Mouse (Mus musculus): ENCODE measurements at regions not wholly inside any gene's neighbourhood (a gene's known extent, or its start where the extent isn't known, plus 50 kb on each side); places are given as distances from the start of the nearest gene placed in this dataset.

DNA sequence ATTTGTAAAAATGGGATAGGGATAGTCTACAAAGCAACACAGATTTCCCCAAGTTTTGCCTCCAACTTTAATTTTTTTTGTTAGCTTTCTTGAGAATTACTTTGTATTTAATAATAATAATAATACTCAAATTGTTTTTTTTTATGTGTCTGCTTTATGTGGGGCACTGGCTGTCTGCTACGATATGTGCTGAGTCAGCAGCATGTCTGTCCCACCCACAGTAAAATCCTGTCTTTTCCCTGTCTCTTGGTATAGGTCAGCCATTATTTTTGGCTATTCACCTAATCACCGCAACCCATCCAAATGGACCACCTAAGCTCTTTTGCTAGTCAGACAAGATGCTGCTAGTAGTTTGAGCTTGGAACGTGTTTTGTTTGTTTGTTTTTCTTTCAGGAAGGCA lies 473.0 kb downstream of the Hs3st4 start:
- Histone ChIP-seq H3K27me3 (replicated peaks) (no peaks in the 10 kb centered on the region), H3K36me3 (no peaks in the 10 kb centered on the region), H3K9me3 (no peaks in the 10 kb centered on the region), H3K4me3 (replicated peaks) (no peak overlapping the region), H3K27ac (no peak overlapping the region), H3K9ac (no peak overlapping the region), H3K4me2 (no peak overlapping the region), H3K4me1 (no peaks in the 10 kb centered on the region)
- no peak for ATAC-seq (ENCODE audit: insufficient read depth, low FRiP score, low read depth)
- 64% methylated on average over 3 of the region's 3 CpGs for WGBS

DNA sequence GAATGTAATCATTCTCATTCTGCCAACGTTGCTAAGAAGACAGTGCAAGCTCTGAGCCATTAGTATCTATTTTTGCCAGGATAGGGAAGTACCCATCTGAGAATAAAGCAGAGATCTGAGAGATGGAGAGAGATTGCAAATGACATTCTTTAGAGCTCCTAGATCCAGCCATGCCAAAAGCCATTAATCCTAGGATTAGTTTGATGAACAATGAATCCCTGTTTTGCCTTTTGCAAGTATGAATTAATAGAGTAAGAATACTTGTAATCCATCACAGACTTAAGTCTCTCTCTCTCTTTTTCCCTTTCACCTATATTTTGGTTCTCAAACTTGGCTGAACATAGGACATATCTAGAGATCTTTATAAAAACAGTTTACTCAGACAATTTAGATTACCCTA lies 504.7 kb downstream of the Hs3st4 start:
- no peaks in the 10 kb centered on the region for H3K4me1 ChIP-seq

DNA sequence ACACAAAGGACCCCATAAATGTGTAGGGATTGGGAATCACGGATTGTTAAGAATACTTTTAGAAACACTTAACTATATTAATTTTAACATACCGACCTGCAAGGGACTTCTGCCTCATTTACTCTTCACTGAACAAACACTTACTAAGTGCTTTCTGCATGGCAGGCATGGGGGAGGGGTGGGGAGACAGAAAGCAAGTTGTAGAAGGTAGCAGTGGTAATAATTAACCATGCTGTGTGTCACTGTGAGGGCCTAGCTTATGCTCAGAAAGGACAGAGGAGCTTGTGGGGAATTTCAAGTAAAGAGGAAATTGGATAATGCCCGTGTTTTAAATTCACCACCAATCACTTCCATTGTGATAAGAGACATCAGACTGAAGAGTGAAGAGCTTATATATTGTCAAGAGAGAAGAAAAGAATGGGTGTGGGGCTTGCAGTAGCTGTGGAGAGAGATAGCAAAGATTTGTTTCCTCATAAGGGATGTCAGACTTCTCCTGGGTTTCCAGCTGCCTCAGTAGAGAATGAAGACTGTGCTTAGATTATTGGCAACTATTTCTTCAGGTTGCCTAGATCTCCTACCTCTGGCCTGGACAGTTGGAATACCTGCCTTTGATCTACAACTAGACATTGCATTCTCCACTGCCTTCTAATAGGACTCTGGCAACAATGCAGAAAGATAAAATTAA lies 508.6 kb downstream of the Hs3st4 start:
- no peak overlapping the region for H3K9ac ChIP-seq
- H3K36me3 ChIP-seq: no peaks in the 10 kb centered on the region
- no peaks in the 10 kb centered on the region for H3K4me1 ChIP-seq
- no peak overlapping the region for H3K4me3 ChIP-seq (replicated peaks)
- H3K27me3 ChIP-seq (replicated peaks): no peaks in the 10 kb centered on the region
- no peak overlapping the region for H3K4me2 ChIP-seq
- no peak overlapping the region for H3K27ac ChIP-seq
- no peaks in the 10 kb centered on the region for H3K9me3 ChIP-seq
- WGBS: 39% methylated on average over 3 of the region's 3 CpGs
- ATAC-seq (ENCODE audit: insufficient read depth, low FRiP score, low read depth): peak; percentile 87

More for the DNA sequence above, 504.7 kb downstream of the Hs3st4 start:
- ATAC-seq (ENCODE audit: insufficient read depth, low FRiP score, low read depth): no peak
- Histone ChIP-seq H3K9me3 (no peaks in the 10 kb centered on the region), H3K27ac (no peak overlapping the region), H3K36me3 (no peaks in the 10 kb centered on the region), H3K4me2 (no peak overlapping the region), H3K4me3 (replicated peaks) (no peak overlapping the region), H3K9ac (no peak overlapping the region), H3K27me3 (replicated peaks) (no peaks in the 10 kb centered on the region)
- 57% methylated on average over 1 of the region's 1 CpGs for WGBS

DNA sequence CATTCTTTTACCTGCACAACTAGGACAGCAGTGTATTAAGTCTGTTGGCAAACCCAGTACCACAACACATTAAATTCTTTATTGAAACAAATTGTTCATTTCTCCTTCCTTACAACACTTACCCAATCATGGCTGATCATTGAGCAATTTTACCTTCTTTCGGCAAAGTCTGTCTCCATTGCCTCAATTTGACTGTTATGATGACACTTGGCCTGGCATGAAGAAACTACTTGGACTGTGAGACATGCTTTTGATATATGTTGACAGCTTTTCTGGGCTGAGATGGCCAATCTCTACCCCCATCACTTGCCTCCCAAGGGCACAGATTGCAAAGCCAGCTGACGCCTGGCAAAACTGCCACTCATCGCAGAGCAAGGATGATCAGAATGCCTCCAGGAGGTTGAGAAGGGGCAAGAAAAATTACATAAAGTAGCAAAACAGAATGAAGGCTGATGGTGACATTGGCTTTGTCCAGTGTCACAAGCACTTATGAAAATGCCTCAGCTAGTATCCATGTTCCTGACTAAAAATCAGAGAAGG lies 509.3 kb downstream of the Hs3st4 start:
- H3K36me3 ChIP-seq: no peaks in the 10 kb centered on the region

DNA sequence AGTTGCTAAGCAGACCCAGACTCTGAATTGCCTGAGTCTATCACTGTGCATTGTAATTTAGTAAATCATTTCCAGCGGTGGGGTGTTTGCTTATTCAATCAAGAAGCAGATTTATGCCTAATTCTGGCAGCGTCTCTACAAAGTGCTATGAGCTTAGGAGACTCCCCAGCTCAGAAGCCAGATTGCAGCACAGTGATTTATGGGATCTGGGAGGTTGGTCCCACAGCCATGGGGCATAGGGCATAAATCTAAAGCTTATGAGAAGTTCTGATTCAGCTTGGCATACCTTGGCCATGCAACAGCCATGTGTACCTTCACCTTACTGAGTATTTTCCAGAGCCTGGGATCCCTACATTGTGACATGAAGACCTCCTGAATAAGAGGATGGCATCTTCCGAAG lies 518.0 kb downstream of the Hs3st4 start:
- Histone ChIP-seq H3K4me1 (no peaks in the 10 kb centered on the region), H3K27ac (no peak overlapping the region), H3K9ac (no peak overlapping the region), H3K27me3 (replicated peaks) (no peaks in the 10 kb centered on the region), H3K4me3 (replicated peaks) (no peak overlapping the region), H3K9me3 (no peaks in the 10 kb centered on the region), H3K4me2 (no peak overlapping the region), H3K36me3 (no peaks in the 10 kb centered on the region)
- 46% methylated on average over 3 of the region's 3 CpGs for WGBS
- no peak for ATAC-seq (ENCODE audit: insufficient read depth, low FRiP score, low read depth)

More for the DNA sequence above, 509.3 kb downstream of the Hs3st4 start:
- Histone ChIP-seq H3K4me1 (no peaks in the 10 kb centered on the region), H3K9me3 (no peaks in the 10 kb centered on the region), H3K4me2 (no peak overlapping the region), H3K9ac (no peak overlapping the region), H3K4me3 (replicated peaks) (no peak overlapping the region), H3K27ac (no peak overlapping the region), H3K27me3 (replicated peaks) (no peaks in the 10 kb centered on the region)
- 94% methylated on average over 3 of the region's 3 CpGs for WGBS
- no peak for ATAC-seq (ENCODE audit: insufficient read depth, low FRiP score, low read depth)

DNA sequence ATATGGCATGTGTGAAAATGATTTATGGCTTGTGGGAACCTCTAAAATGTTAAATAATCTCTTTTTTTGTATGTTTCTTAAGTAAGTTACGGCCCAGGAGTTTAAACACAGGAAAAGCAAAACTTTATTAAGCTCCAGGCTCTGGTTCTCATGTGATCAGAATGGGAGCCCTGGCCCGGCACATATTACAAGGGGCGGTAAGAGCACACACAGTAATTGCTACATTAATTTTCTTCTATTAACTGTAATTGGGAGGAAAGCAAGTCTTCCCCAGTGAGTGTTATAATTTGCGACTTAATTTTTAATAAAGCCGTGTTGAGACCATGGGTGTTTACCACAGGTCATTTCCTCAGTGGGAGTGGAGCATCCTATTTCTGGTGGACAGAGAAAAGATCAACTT lies 520.1 kb downstream of the Hs3st4 start:
- Histone ChIP-seq H3K9me3 (no peaks in the 10 kb centered on the region), H3K4me1 (no peaks in the 10 kb centered on the region), H3K36me3 (no peaks in the 10 kb centered on the region), H3K9ac (no peak overlapping the region), H3K27me3 (replicated peaks) (no peaks in the 10 kb centered on the region), H3K27ac (no peak overlapping the region), H3K4me2 (no peak overlapping the region), H3K4me3 (replicated peaks) (no peak overlapping the region)
- WGBS: 81% methylated on average over 5 of the region's 5 CpGs
- ATAC-seq (ENCODE audit: insufficient read depth, low FRiP score, low read depth): no peak

DNA sequence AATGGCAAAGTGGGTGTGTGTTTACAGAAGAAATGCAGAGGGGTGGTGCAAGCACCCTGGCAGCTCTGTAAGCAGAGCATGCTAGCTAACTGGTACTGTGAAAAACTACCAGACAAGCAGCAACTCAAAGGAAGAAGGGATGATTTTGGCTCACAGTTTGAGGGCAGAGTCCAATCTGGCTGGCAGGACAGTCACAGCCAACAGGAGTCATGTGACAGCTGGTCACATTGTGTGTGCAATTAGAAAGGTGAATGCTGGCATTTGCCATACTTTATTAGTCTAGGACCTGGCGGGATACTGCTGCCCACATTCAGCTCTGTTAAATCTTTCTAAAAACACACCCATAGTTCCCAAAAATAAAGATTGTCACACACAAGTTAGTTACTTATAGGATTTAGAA lies 566.4 kb downstream of the Hs3st4 start:
- H3K36me3 ChIP-seq: no peaks in the 10 kb centered on the region
- no peak overlapping the region for H3K9ac ChIP-seq
- no peak overlapping the region for H3K27ac ChIP-seq
- no peaks in the 10 kb centered on the region for H3K9me3 ChIP-seq
- H3K4me3 ChIP-seq (replicated peaks): no peak overlapping the region
- H3K27me3 ChIP-seq (replicated peaks): no peaks in the 10 kb centered on the region
- H3K4me2 ChIP-seq: no peak overlapping the region
- ATAC-seq (ENCODE audit: insufficient read depth, low FRiP score, low read depth): no peak
- no peaks in the 10 kb centered on the region for H3K4me1 ChIP-seq
- 79% methylated on average over 1 of the region's 1 CpGs for WGBS

DNA sequence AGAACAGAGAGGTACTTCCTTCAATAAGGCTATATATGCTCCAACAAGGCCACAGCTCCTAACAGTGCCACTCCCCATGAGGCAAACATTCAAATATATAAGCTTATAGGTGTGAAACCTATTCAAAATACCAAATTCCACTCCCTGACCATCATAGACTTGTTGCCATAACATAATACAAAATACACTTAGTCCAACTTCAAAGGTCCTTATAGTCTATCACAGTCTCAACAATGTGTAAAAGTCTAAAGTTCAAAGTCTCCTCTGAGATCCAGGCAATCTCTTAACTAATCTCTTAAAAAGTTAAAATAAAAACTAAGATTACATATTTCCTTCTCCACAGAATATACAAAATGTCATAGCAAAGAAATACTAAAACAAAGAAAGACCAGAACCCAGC lies 574.5 kb downstream of the Hs3st4 start:
- no peak overlapping the region for H3K4me2 ChIP-seq
- no peaks in the 10 kb centered on the region for H3K36me3 ChIP-seq
- H3K9me3 ChIP-seq: no peaks in the 10 kb centered on the region; the same call in 1 of the 2 replicates
- ATAC-seq (ENCODE audit: insufficient read depth, low FRiP score, low read depth): peak; percentile 75
- no peak overlapping the region for H3K4me3 ChIP-seq (replicated peaks)
- H3K27ac ChIP-seq: no peak overlapping the region
- no peaks in the 10 kb centered on the region for H3K27me3 ChIP-seq (replicated peaks)
- H3K9ac ChIP-seq: no peak overlapping the region
- no peaks in the 10 kb centered on the region for H3K4me1 ChIP-seq

DNA sequence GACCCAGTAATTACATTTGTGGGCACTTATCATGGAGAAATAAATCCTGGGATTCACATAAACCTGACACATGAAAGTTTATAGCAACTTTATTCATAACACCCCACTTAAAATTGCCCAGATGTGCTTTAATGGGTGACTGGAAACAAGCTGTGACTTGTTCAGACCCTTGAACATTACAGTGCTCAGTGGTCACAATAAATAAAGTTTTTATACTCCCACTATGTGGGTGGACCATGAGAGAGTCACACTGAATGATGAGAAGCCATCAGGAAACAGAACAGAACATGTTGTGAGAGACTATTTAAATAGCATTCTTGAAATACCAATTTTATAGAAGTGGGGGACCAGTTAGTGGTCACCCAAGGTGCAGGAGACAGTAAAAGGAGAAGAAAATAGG lies 588.1 kb downstream of the Hs3st4 start:
- Histone ChIP-seq H3K4me3 (replicated peaks) (no peak overlapping the region), H3K4me2 (no peak overlapping the region), H3K27ac (no peak overlapping the region), H3K27me3 (replicated peaks) (no peaks in the 10 kb centered on the region), H3K4me1 (no peaks in the 10 kb centered on the region), H3K9me3 (no peaks in the 10 kb centered on the region), H3K9ac (no peak overlapping the region), H3K36me3 (no peaks in the 10 kb centered on the region)
- ATAC-seq (ENCODE audit: insufficient read depth, low FRiP score, low read depth): no peak

DNA sequence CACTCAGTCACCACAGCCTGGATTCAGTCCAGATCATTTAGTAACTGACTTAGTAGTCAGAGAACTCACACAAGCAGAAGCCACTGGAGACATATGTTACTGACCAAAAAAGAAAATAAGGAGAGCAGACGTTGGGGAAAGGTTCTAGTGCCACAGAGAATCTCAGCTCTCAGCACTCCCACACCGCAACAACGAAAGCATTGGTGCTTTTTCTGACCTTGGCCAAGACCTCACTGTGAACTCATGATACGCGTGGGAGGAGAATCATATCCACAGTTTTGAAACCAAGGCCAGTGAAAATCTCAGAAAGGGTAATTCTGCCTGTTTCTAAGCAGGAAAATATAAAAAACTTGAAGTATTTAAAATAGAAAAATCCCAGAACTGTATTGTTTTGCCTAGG lies 591.0 kb downstream of the Hs3st4 start:
- 80% methylated on average over 5 of the region's 5 CpGs for WGBS
- Histone ChIP-seq H3K4me3 (replicated peaks) (no peak overlapping the region), H3K9ac (no peak overlapping the region), H3K36me3 (no peaks in the 10 kb centered on the region), H3K4me1 (no peaks in the 10 kb centered on the region), H3K27ac (no peak overlapping the region), H3K27me3 (replicated peaks) (no peaks in the 10 kb centered on the region), H3K4me2 (no peak overlapping the region), H3K9me3 (no peaks in the 10 kb centered on the region)
- no peak for ATAC-seq (ENCODE audit: insufficient read depth, low FRiP score, low read depth)

DNA sequence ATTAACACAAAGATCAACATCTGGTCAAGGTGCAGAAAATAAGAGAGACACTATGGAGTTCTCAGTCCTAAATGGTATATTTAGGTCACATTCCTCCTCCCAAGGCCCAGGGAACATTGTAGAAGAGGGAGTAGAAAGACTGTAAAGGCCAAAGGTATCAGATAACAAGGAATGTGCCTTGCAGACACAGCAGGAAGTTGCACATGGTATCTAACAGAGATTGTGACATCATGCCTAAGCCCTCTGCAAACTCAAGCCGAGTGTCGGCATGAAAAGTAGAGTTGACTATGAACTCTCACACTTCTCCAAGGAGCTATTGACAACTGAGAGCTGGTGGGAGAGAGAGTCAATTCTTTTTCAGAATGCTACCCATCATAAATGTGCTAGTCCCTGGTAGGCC lies 598.7 kb downstream of the Hs3st4 start:
- Histone ChIP-seq H3K9ac (no peak overlapping the region), H3K4me2 (no peak overlapping the region), H3K9me3 (no peaks in the 10 kb centered on the region), H3K4me1 (no peaks in the 10 kb centered on the region), H3K4me3 (replicated peaks) (no peak overlapping the region), H3K27me3 (replicated peaks) (no peaks in the 10 kb centered on the region), H3K27ac (no peak overlapping the region), H3K36me3 (no peaks in the 10 kb centered on the region)
- WGBS: 74% methylated on average over 2 of the region's 2 CpGs
- ATAC-seq (ENCODE audit: insufficient read depth, low FRiP score, low read depth): no peak

DNA sequence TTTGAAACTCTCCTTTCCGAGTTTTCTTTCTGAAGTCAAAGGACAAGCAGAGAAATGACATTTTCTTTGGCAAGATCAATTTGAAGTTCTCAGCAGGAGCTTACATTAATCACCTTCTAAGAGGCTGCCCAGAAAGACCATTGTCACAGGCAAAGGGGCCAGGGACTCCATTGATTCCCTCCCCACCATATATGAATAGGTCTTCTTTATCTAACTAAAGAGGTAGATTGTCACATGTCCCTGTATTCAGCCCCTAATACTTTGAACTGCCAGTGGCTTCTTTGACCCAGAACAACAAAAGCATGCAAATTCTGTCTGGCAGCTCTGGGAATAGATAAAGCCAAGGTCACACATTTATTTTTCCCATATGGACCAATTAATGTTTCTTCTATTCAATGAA lies 602.6 kb downstream of the Hs3st4 start:
- H3K27me3 ChIP-seq (replicated peaks): no peaks in the 10 kb centered on the region
- H3K9me3 ChIP-seq: no peaks in the 10 kb centered on the region
- no peaks in the 10 kb centered on the region for H3K4me1 ChIP-seq
- no peak for ATAC-seq (ENCODE audit: insufficient read depth, low FRiP score, low read depth)
- no peaks in the 10 kb centered on the region for H3K36me3 ChIP-seq
- no peak overlapping the region for H3K4me3 ChIP-seq (replicated peaks)
- no peak overlapping the region for H3K9ac ChIP-seq
- no peak overlapping the region for H3K27ac ChIP-seq
- no peak overlapping the region for H3K4me2 ChIP-seq
- 33% methylated on average over 1 of the region's 1 CpGs for WGBS

DNA sequence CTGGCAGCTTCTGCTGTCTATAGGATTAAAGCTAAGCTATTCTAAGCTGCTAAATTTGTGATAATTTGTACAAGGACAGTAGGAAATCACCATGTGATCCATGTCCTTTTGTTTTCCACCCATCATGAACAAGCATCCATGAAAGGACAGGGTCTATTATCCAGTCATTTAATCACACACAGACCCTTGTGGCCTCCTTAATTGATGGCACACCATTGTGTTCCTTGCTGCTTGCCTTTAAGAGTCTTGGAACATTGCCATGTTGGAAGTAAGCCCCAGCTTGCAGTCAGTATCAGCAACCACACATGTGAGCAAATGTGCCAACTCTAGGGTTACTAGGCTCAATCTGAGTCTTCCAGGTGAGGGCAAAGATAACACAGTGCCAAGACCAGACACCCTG lies 608.7 kb downstream of the Hs3st4 start:
- Histone ChIP-seq H3K9ac (no peak overlapping the region), H3K4me2 (no peak overlapping the region), H3K4me3 (replicated peaks) (no peak overlapping the region), H3K27me3 (replicated peaks) (no peaks in the 10 kb centered on the region), H3K9me3 (no peaks in the 10 kb centered on the region), H3K36me3 (no peaks in the 10 kb centered on the region), H3K4me1 (no peaks in the 10 kb centered on the region), H3K27ac (no peak overlapping the region)
- ATAC-seq (ENCODE audit: insufficient read depth, low FRiP score, low read depth): no peak

All from stomach, embryonic 15.5 days (tissue).